Mouse (Mus musculus) embryonic facial prominence, embryonic 15.5 days (tissue): ENCODE measurements around the gene Aqr. TPM values are rescaled to one million over a fixed set of nuclear protein-coding genes. Genes with fewer than 3 reads are reported as not detected.
"Not testable (repeated sequence)": the region's sequence is repeated elsewhere in the genome, so short reads cannot be mapped to it uniquely, and the experiment has no call there.

Source experiments
- ATAC-seq: fragments of 200-750 bp; cut with Nextera tagmentation; 2 replicates; pipeline ENCODE4 v1.8.0; 2017; ENCODE audit warnings: low read depth, moderate TSS enrichment; ENCODE audit not compliant: insufficient number of reproducible peaks, low FRiP score, low TSS enrichment
- H3K27ac ChIP-seq: fragments of 300-500 bp; sonication (generic); replicated peaks from 2 replicates; pipeline ENCODE4 v1.5.1; 2015; ENCODE audit warnings: mild to moderate bottlenecking, inconsistent platforms
- H3K27me3 ChIP-seq: fragments of 300-500 bp; sonication (generic); 2 replicates; pipeline ENCODE4 v1.6.1; 2015; ENCODE audit warnings: inconsistent platforms
- H3K36me3 ChIP-seq: fragments of 300-500 bp; sonication (generic); 2 replicates; pipeline ENCODE4 v1.6.1; 2015; ENCODE audit warnings: mild to moderate bottlenecking, inconsistent platforms
- H3K4me1 ChIP-seq: fragments of 300-500 bp; sonication (generic); 2 replicates; pipeline ENCODE4 v1.6.1; 2015; ENCODE audit warnings: inconsistent platforms
- H3K4me2 ChIP-seq: fragments of 300-500 bp; sonication (generic); replicated peaks from 2 replicates; pipeline ENCODE4 v1.6.1; 2015; ENCODE audit warnings: mild to moderate bottlenecking, inconsistent platforms
- H3K4me3 ChIP-seq: fragments of 300-500 bp; sonication (generic); replicated peaks from 2 replicates; pipeline ENCODE4 v1.5.1; 2015; ENCODE audit warnings: mild to moderate bottlenecking, inconsistent platforms
- H3K9ac ChIP-seq: fragments of 300-500 bp; sonication (generic); 2 replicates; pipeline ENCODE4 v1.6.1; 2015; ENCODE audit warnings: inconsistent platforms
- H3K9me3 ChIP-seq: fragments of 300-500 bp; sonication (generic); replicated peaks from 2 replicates; pipeline ENCODE4 v1.6.1; 2016; ENCODE audit warnings: inconsistent platforms
- WGBS: fragments of 180-500 bp; shearing (Covaris S2); methylation state at CpG from one replicate; pipeline ENCODE4 v1.1.7; 2015; 5-methylcytosine and 5-hydroxymethylcytosine counted together
- polyA plus RNA-seq: library from polyadenylated mRNA; unstranded; fragments of >200 nt; fragmentation: Nextera tagmentation; extraction: Ambion mirVana; gene quantifications from 2 replicates; pipeline ENCODE4 v1.2.1, GENCODE M21; 2015

The Aqr gene
- 39.1 and 40.5 TPM in 2 replicates for polyA plus RNA-seq

GRCm38 (mm10) chr2:114186924-114187323 is at the start of gene Aqr:
TSS of gene Aqr (minus strand) at chr2:114187024.
- H3K36me3 ChIP-seq, H3K9me3 ChIP-seq, H3K27me3 ChIP-seq, H3K4me1 ChIP-seq, H3K4me3 ChIP-seq, H3K4me2 ChIP-seq, ATAC-seq, H3K9ac ChIP-seq, H3K27ac ChIP-seq: not testable (repeated sequence)
- 83% methylated on average over 1 of the region's 6 CpGs for WGBS

- no peaks in the 10 kb centered on the region for H3K4me1 ChIP-seq
- H3K27ac ChIP-seq = no peak overlapping the region
- H3K9ac ChIP-seq = no peak overlapping the region
- 82% methylated on average over 1 of the region's 1 CpGs for WGBS
- ATAC-seq = no peak
- no peaks in the 10 kb centered on the region for H3K36me3 ChIP-seq
- no peaks in the 10 kb centered on the region for H3K27me3 ChIP-seq
- H3K9me3 ChIP-seq = no peaks in the 10 kb centered on the region
- H3K4me3 ChIP-seq = no peak overlapping the region
- no peak overlapping the region for H3K4me2 ChIP-seq
Observed at GRCm38 (mm10) chr2:114236566-114236965, 49.7 kb upstream of the Aqr start.

- Histone ChIP-seq H3K9ac (no peak overlapping the region), H3K27ac (no peak overlapping the region), H3K36me3 (no peaks in the 10 kb centered on the region), H3K4me2 (no peak overlapping the region), H3K9me3 (no peaks in the 10 kb centered on the region), H3K4me1 (no peaks in the 10 kb centered on the region), H3K4me3 (no peak overlapping the region), H3K27me3 (no peaks in the 10 kb centered on the region)
- WGBS = 81% methylated on average over 3 of the region's 3 CpGs
- ATAC-seq = no peak
Observed at GRCm38 (mm10) chr2:114235584-114235983, 48.8 kb upstream of the Aqr start.

DNA sequence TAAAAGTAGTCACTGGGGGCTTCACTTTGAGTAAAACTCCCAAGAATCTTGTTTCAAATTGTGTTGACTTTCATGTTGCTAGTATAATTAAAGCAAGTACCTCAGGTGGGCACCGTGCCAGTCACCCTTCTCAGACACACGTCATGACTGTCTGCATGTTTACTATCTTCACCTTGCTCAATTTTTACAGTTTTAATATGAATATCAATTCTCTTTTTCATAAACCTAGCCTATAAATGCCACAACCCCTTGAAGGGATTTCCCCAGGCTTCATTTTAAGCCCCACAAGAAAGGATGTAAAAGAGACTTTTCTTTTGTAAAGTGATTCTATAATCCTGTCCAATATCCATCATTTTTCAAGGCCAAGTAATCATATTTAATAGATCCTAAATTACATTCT is 44.4 kb upstream of the Aqr start:
- no peaks in the 10 kb centered on the region for H3K9me3 ChIP-seq
- H3K36me3 ChIP-seq = no peaks in the 10 kb centered on the region
- no peak overlapping the region for H3K4me2 ChIP-seq
- no peak overlapping the region for H3K9ac ChIP-seq
- H3K27ac ChIP-seq = no peak overlapping the region
- H3K27me3 ChIP-seq = no peaks in the 10 kb centered on the region
- WGBS = 60% methylated on average over 2 of the region's 2 CpGs
- H3K4me3 ChIP-seq = no peak overlapping the region
- no peaks in the 10 kb centered on the region for H3K4me1 ChIP-seq
- no peak for ATAC-seq

GRCm38 (mm10) chr2:114228672-114229071 is 41.8 kb upstream of the Aqr start:
- WGBS = 79% methylated on average over 2 of the region's 2 CpGs
- Histone ChIP-seq H3K9ac (no peak overlapping the region), H3K27ac (no peak overlapping the region), H3K36me3 (no peaks in the 10 kb centered on the region), H3K27me3 (no peaks in the 10 kb centered on the region), H3K9me3 (no peaks in the 10 kb centered on the region), H3K4me1 (no peaks in the 10 kb centered on the region), H3K4me2 (no peak overlapping the region), H3K4me3 (no peak overlapping the region)
- ATAC-seq = no peak

DNA sequence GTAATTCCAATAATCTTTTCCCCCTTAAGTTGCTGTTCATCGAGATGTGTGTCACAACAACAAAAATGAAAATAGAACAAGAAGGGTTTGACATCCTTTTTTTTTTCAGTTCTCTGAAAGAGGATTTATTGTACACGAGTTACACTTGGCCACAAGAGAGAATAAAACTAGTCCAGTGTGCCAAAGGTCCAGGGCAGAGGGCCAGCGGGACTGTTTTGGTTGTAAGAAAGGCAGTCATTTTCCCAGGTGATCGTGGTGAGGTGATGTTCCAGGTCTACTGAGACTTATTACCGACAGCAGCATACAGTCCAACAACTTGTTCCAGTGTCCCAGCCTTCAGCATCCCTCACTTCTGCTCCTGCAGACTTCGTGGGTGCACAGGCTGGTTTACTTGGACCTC is 18.2 kb upstream of the Aqr start:
- Histone ChIP-seq H3K27me3 (no peaks in the 10 kb centered on the region), H3K27ac (no peak overlapping the region), H3K36me3 (no peaks in the 10 kb centered on the region), H3K4me2 (no peak overlapping the region), H3K9me3 (no peaks in the 10 kb centered on the region), H3K4me1 (peaks cover 3% of the 10 kb centered on the region), H3K4me3 (no peak overlapping the region), H3K9ac (no peak overlapping the region)
- no peak for ATAC-seq
- 73% methylated on average over 6 of the region's 6 CpGs for WGBS

GRCm38 (mm10) chr2:114201574-114201973 is 14.8 kb upstream of the Aqr start:
- H3K27me3 ChIP-seq = no peaks in the 10 kb centered on the region

GRCm38 (mm10) chr2:114200932-114201559 is 14.2 kb upstream of the Aqr start, which contains the start of gene Zfp770:
TSS of gene Zfp770 (minus strand) at chr2:114201469.
- no peaks in the 10 kb centered on the region for H3K9me3 ChIP-seq
- under 1% methylated on average over 36 of the region's 36 CpGs for WGBS
- H3K4me2 ChIP-seq = peak within 1 kb of the TSS; percentile 65
- peaks cover 7% of the 10 kb centered on the region for H3K4me1 ChIP-seq
- peaks cover 13% of the 10 kb centered on the region; the same call in 1 of the 2 replicates for H3K36me3 ChIP-seq
- ATAC-seq = peak; percentile 86
- no peaks in the 10 kb centered on the region for H3K27me3 ChIP-seq
- H3K27ac ChIP-seq = peak within 1 kb of the TSS; percentile 71; the same call in 1 of the 2 replicates
- H3K4me3 ChIP-seq = peak within 1 kb of the TSS; percentile 85
- H3K9ac ChIP-seq = peak within 1 kb of the TSS; percentile 92

More at GRCm38 (mm10) chr2:114201574-114201973, 14.8 kb upstream of the Aqr start:
- Histone ChIP-seq H3K4me3 (peak overlapping the region; percentile 85), H3K4me2 (peak overlapping the region; percentile 65), H3K27ac (no peak overlapping the region), H3K9ac (no peak overlapping the region), H3K9me3 (no peaks in the 10 kb centered on the region), H3K36me3 (peaks cover 8% of the 10 kb centered on the region; the same call in 1 of the 2 replicates), H3K4me1 (peaks cover 7% of the 10 kb centered on the region)
- WGBS = 27% methylated on average over 4 of the region's 4 CpGs
- no peak for ATAC-seq

DNA sequence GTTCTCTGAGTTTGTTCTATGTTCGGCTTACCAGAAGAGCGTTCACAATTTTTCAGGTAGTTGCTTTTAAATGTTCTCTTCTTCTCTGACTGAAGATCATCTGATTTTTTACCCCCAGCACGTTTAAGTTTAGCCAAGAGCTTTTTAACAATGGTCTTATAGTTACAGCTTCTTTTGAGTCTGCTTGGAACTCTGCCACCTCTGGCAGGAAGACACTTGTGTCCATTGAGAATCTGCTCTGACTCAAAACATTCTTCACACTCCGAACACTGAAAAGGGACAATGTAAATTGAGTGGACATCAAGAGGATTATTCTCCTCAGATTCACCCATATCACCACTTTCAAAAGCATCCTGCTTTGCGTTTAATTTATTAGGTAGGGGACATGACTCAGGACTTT is 9.6 kb upstream of the Aqr start:
- ATAC-seq = no peak
- H3K36me3 ChIP-seq = peaks cover 24% of the 10 kb centered on the region
- no peaks in the 10 kb centered on the region for H3K27me3 ChIP-seq
- no peaks in the 10 kb centered on the region for H3K9me3 ChIP-seq
- no peak overlapping the region for H3K4me2 ChIP-seq
- H3K4me3 ChIP-seq = no peak overlapping the region
- H3K4me1 ChIP-seq = peaks cover 7% of the 10 kb centered on the region
- no peak overlapping the region for H3K9ac ChIP-seq
- 84% methylated on average over 5 of the region's 5 CpGs for WGBS
- no peak overlapping the region for H3K27ac ChIP-seq

- Histone ChIP-seq H3K4me1 (peaks cover 9% of the 10 kb centered on the region), H3K27ac (no peak overlapping the region), H3K4me2 (no peak overlapping the region), H3K27me3 (no peaks in the 10 kb centered on the region), H3K36me3 (no peaks in the 10 kb centered on the region), H3K4me3 (no peak overlapping the region), H3K9ac (no peak overlapping the region), H3K9me3 (no peaks in the 10 kb centered on the region)
- WGBS = 37% methylated on average over 4 of the region's 4 CpGs
- ATAC-seq = no peak
Observed at GRCm38 (mm10) chr2:114177802-114178733, 8.8 kb downstream of the Aqr start.

- under 1% methylated on average over 44 of the region's 44 CpGs for WGBS
- 0 out of 2 replicates have a peak overlapping the region, but pooled peaks have one; percentile 22 for H3K27ac ChIP-seq
Observed at GRCm38 (mm10) chr2:114174651-114175484, 12.0 kb downstream of the Aqr start.

More at GRCm38 (mm10) chr2:114174651-114175484, 12.0 kb downstream of the Aqr start:
- peak overlapping the region; percentile 62 for H3K4me2 ChIP-seq
- no peaks in the 10 kb centered on the region for H3K27me3 ChIP-seq
- H3K9ac ChIP-seq = peak overlapping the region; percentile 82
- peak; percentile 80 for ATAC-seq
- H3K9me3 ChIP-seq = no peaks in the 10 kb centered on the region
- H3K4me1 ChIP-seq = peaks cover 9% of the 10 kb centered on the region
- peaks cover 10% of the 10 kb centered on the region for H3K36me3 ChIP-seq
- H3K4me3 ChIP-seq = peak overlapping the region; percentile 91
